Mouse (Mus musculus) erythroblast, embryonic 14.5 days (primary cell): ENCODE results near the gene Dbt. TPM values are rescaled to one million over a fixed set of nuclear protein-coding genes. Genes with fewer than 3 reads are reported as not detected.
A peak's percentile ranks its signal among the peaks of the same experiment; 100 is the strongest.
"Not testable (repeated sequence)": the region's sequence is repeated elsewhere in the genome, so short reads cannot be mapped to it uniquely, and the experiment has no call there.

ENCODE experiments used
- H3K27me3 ChIP-seq: 2 replicates; pipeline ENCODE4 v1.6.1; 2012; ENCODE audit warnings: inconsistent platforms; ENCODE audit not compliant: control insufficient read depth
- H3K36me3 ChIP-seq: 2 replicates; pipeline ENCODE4 v1.6.1; 2012; ENCODE audit warnings: mild to moderate bottlenecking, inconsistent platforms; ENCODE audit not compliant: control insufficient read depth
- H3K4me1 ChIP-seq: 2 replicates; pipeline ENCODE4 v1.6.1; 2012; ENCODE audit warnings: inconsistent platforms; ENCODE audit not compliant: control insufficient read depth
- H3K4me3 ChIP-seq: replicated peaks from 2 replicates; pipeline ENCODE3; 2012; ENCODE audit warnings: moderate library complexity, mild to moderate bottlenecking, inconsistent platforms
- H3K9me3 ChIP-seq: 2 replicates; pipeline ENCODE4 v1.6.1; 2012; ENCODE audit warnings: low read length, inconsistent platforms, mixed read lengths; ENCODE audit not compliant: control insufficient read depth
- GATA1 ChIP-seq: IDR thresholded peaks from 2 replicates; pipeline ENCODE4 v1.6.1; 2012; ENCODE audit warnings: low read length, inconsistent platforms, mixed read lengths
- TAL1 ChIP-seq: IDR thresholded peaks from 3 replicates; pipeline ENCODE4 v1.6.1; 2012; ENCODE audit warnings: low read length, inconsistent platforms, mixed read lengths
- polyA plus RNA-seq: library from polyadenylated mRNA; stranded (reverse); fragments of >175 nt; gene quantifications from 2 replicates; pipeline ENCODE4 v1.2.3, GENCODE M21; 2012

Gene Dbt
- polyA plus RNA-seq, 1 experiment: 0.02 TPM

DNA sequence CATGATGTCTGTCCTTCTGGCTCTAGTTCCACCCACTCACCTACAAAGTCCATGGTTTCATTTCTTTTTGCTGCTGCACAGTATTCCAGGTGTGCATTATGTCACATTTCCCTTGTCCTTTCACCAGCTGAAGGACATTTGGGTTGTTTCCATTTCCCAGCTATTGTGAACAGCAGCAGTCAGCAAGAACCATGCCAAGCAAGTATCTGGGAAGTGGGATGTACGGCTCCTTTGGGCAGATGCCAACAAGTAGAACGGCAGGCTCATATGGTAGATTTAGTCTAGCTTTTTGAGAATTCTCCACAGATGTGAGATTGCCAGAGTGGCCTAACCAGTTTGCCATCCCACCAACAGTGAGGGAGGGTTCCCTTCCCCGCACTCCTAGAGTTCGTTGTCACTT is 18.0 kb downstream of the Dbt start:
- Histone ChIP-seq H3K9me3 (no peaks in the 10 kb centered on the region), H3K36me3 (peaks cover 22% of the 10 kb centered on the region), H3K4me3 (no peak overlapping the region), H3K4me1 (no peaks in the 10 kb centered on the region), H3K27me3 (no peaks in the 10 kb centered on the region)
- TF ChIP-seq GATA1 (no peak), TAL1 (no peak)

DNA sequence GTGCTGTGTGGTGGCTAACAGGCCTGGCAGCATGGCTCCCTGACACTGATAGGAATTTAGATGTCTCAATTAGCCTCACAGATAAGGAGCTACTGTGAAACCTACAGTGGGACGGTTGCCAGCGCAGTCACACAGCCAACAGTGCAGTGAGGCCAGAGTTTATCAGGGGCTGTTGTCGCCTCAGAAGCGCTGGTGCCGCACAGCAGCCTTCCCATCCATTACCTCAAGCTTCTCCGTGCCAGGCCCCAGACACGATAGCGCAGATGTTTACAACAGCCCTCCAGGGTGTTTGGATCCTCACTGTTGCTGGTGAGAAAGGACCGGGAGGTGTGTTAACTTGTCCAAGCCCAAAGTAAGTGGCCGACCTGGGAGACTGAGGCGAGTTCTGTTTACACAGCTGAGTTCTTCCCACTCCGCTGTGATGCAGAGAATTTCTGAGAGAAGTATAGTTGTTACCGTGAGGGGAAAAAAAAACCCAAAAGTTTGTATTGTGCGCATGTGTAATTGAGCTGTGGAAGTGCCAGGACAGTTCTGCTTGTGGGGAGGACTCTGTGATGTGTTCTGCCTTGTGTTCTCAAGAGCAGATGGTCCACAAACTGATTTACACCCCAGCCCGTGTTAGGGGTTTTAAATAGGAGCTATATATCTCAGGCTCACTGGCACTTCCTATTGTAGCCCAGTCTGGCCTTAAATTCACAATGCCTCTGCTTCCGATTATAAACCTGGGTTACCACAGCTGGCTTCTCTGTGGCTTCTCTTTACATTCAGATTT is 23.7 kb downstream of the Dbt start:
- Histone ChIP-seq H3K36me3 (peaks cover 40% of the 10 kb centered on the region), H3K4me1 (peaks cover 3% of the 10 kb centered on the region; the same call in 1 of the 2 replicates), H3K4me3 (no peak overlapping the region), H3K27me3 (no peaks in the 10 kb centered on the region), H3K9me3 (no peaks in the 10 kb centered on the region)
- no peak for TF ChIP-seq TAL1

DNA sequence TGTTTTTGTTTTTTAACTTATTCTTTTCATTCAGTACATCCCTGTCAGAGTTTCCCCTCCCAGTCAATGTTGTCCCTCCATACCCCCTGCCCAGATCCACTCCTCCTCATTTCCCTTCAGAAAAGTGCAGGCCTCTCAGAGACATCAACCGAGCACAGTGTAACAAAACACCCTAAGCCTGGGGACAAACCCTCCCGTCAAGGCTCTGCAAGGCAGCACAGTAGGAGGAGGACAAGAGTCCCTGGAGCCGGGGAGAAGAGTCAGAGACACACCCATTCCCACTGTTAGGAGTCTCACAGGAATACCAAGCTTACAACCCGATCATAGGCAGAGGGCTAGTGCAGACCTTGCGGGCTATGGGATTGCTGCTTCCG is 24.3 kb downstream of the Dbt start:
- Histone ChIP-seq H3K4me1 (peaks cover 3% of the 10 kb centered on the region; the same call in 1 of the 2 replicates), H3K36me3 (peaks cover 41% of the 10 kb centered on the region), H3K9me3 (no peaks in the 10 kb centered on the region), H3K4me3 (no peak overlapping the region), H3K27me3 (no peaks in the 10 kb centered on the region)
- TF ChIP-seq TAL1 (no peak), GATA1 (no peak)

DNA sequence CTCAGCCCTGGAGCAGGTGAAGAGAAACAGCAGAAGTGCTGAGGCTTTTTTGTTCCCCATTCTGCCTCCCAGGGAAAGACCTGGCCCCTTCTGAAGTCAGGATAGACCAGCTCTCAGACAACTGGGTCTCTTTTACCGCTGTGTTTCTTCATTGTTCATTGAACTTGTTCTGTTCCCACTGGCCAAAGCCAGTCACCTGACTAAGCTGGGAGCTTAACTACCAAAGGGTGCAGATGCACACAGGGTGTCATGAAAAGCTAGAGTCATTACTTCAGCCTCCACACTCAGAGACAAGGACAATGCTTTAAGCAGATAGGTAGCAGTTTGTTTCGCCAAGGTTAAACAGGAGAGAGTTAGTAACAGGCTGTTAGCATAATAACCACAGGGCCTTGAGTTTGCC is 29.2 kb downstream of the Dbt start:
- Histone ChIP-seq H3K36me3 (peaks cover 26% of the 10 kb centered on the region), H3K4me1 (no peaks in the 10 kb centered on the region), H3K27me3 (no peaks in the 10 kb centered on the region), H3K9me3 (no peaks in the 10 kb centered on the region), H3K4me3 (no peak overlapping the region)
- no peak for TF ChIP-seq GATA1
- TF ChIP-seq TAL1: no peak

DNA sequence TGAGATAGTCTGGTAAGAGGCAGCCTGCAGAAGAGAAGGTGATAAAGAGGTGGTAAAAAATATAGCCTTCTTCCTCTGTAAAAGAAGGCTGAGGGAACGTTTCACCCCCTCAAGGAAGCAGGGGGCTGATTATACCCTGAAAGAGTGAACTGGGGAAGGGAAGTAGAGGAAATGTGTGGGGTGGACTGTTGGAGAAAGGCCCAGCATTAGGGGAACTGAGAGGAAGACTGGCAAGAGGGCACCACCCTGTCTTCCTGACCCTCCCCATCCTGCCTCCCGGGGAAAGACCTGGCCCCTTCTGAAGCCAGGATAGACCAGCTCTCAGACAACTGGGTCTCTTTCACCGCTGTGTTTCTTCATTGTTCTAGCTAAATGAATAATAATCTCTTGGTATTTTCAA is 29.7 kb downstream of the Dbt start:
- H3K4me3 ChIP-seq: no peak overlapping the region
- H3K27me3 ChIP-seq: no peaks in the 10 kb centered on the region
- TF ChIP-seq GATA1 (no peak), TAL1 (no peak)
- H3K4me1 ChIP-seq: no peaks in the 10 kb centered on the region
- H3K9me3 ChIP-seq: no peaks in the 10 kb centered on the region
- H3K36me3 ChIP-seq: peaks cover 27% of the 10 kb centered on the region

DNA sequence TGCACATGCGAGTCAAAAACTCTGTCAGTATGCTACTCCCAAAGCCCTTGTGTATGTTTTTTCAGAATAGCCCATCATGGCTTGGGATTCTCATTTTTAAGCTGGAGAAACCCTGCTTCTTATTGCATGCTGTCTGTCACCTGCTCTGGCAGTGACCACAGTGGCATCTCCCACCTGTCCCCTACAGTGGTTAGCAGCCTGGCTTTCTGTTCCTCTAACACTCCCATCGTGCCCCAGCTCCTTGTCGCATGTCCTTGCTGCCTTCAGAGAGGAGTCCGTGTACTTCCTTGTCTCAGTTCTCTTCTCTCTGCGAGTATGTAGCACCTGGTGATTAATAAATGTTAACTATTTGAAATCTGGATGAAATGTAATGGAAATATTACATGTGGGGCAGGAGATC is 34.6 kb downstream of the Dbt start:
- H3K4me3 ChIP-seq: no peak overlapping the region
- TF ChIP-seq GATA1: no peak
- TF ChIP-seq TAL1: no peak
- H3K4me1 ChIP-seq: no peaks in the 10 kb centered on the region
- no peaks in the 10 kb centered on the region for H3K27me3 ChIP-seq
- H3K9me3 ChIP-seq: peaks cover 2% of the 10 kb centered on the region; the same call in 1 of the 2 replicates
- peaks cover 15% of the 10 kb centered on the region for H3K36me3 ChIP-seq

DNA sequence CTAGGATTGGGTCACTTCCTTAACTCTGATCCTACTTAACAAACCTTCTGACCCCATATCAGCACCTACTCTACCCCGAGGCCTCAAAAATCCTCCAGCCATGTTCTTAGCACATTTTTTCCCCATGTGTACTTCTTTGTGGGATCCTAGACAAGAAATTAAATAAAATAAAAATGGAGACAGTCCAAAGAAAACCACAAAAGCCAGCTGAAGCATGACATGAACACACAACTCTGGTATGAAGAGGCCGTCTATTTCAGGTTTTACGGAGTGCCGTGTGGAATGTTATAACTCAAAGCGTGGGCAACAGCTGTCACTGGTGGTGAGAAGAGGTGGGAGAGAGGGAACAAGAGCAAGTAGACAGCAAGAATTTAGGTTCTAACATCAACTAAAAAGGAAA is 38.5 kb downstream of the Dbt start:
- Histone ChIP-seq H3K36me3 (peaks cover 5% of the 10 kb centered on the region), H3K27me3 (no peaks in the 10 kb centered on the region), H3K4me1 (no peaks in the 10 kb centered on the region), H3K9me3 (peaks cover 2% of the 10 kb centered on the region; the same call in 1 of the 2 replicates), H3K4me3 (no peak overlapping the region)
- TF ChIP-seq GATA1 (no peak), TAL1 (no peak)

DNA sequence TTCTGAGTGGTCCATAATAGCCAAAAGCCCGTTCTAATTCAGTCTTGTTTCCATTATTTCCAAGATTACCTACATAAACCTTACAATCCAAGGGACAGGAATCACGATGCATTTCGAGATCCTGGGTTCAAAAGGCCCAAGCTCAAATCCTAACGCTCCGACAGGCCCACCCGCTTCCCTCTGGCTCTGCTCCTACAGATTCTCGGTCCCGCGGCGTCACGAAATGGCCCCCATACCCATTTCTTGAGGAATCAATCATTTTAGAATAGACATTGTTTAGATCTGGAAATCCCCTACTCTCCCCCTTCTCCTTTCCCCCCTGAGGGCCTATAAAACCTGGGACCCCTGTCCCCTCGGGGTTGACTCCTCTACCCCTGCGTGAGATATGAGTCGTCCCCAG is 48.4 kb downstream of the Dbt start:
- H3K4me3 ChIP-seq, H3K27me3 ChIP-seq, H3K9me3 ChIP-seq: not testable (repeated sequence)
- Histone ChIP-seq H3K36me3 (peaks cover 12% of the 10 kb centered on the region), H3K4me1 (peaks cover 29% of the 10 kb centered on the region)

DNA sequence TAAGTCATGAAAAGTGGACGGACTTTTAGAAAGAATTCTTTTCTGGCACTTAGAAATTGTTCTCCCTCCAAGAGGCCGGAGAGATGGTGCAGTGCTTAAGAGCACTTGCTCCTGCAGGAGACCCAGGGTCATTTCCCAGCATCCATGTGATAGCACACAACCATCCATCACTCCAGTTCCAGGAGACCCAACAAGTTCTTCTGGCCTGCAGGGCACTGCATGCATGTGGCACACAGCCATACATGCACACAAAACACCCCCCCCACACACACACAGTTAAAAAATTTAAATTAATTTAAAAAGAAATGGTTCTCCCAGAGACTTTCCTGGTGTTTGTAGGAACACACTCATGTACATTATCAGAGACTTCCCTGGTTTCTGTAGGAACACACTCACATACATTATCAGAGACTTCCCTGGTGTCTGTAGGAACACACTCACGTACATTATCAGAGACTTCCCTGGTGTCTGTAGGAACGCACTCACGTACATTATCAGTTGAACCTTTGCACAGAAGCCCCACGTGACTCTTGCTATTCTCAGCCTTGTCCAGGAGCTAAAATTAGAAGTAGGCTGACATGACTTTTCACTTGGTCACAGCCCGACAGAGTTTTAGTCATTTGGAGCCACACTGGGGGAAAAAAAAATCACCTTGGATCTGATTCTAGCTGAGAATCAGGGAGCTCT is 49.7 kb downstream of the Dbt start, which contains the start of gene Lrrc39:
Gene Lrrc39, plus strand, starts transcription at position 566 of the 687 bp plus-strand sequence.
- Histone ChIP-seq H3K9me3 (peaks cover 13% of the 10 kb centered on the region), H3K4me1 (peaks cover 29% of the 10 kb centered on the region), H3K36me3 (peaks cover 19% of the 10 kb centered on the region), H3K4me3 (peak within 1 kb of the TSS; percentile 66), H3K27me3 (no peaks in the 10 kb centered on the region)
- TF ChIP-seq GATA1 (peak; percentile 10; the same call in 1 of the 2 replicates), TAL1 (peak; percentile 70)
